ENCODE assay signal across 9 mouse cellular contexts in genomic region chr17:23992789-23993553, GRCm38 (mm10). TPM values are rescaled to one million over a fixed set of nuclear protein-coding genes. Genes with fewer than 3 reads are reported as not detected.
A peak's percentile ranks its signal among the peaks of the same experiment; 100 is the strongest.
DNase-seq lines count a peak whose midpoint lies in the region; ATAC-seq and TF ChIP-seq lines count a peak whose summit lies in the region.
"Had no signal": no experiment of that assay in that cellular context is flagged by ENCODE, and none has a peak within 500 bp of the region (broad histone marks: within the 10 kb centered on the region; RNA-seq: fewer than 3 reads in every experiment).

No protein-coding gene starts in this region.

- H3K9me3 ChIP-seq in lung, postnatal 0 days (ENCODE audit: low read length): no peaks in the 10 kb centered on the region
- no peaks in the 10 kb centered on the region for H3K9me3 ChIP-seq in hindbrain, embryonic 16.5 days (ENCODE audit: control insufficient read depth, low read length)
- H3K9me3 ChIP-seq in limb, embryonic 15.5 days: no peaks in the 10 kb centered on the region
- no peaks in the 10 kb centered on the region for H3K9me3 ChIP-seq in stomach, postnatal 0 days (ENCODE audit: control insufficient read depth, low read length)

- DNase-seq in lung, postnatal 0 days (ENCODE audit: low spot score): no peak
- no peak for DNase-seq in lung, adult 18-20 months
- DNase-seq in stomach, postnatal 0 days (ENCODE audit: low spot score): no peak
- no peak for DNase-seq in right cerebral cortex, postnatal 10 days (ENCODE audit: low spot score in 2 of 2)
- DNase-seq in spleen, postnatal 36 days (ENCODE audit: low spot score in 2 of 2): no peak
- DNase-seq in adrenal gland, adult 2 months: no peak

- H3K36me3 ChIP-seq in lung, postnatal 0 days (ENCODE audit: insufficient read depth, low read length): no peaks in the 10 kb centered on the region
- H3K36me3 ChIP-seq in hindbrain, embryonic 16.5 days (ENCODE audit: control insufficient read depth, insufficient read depth, low read length): no peaks in the 10 kb centered on the region
- no peaks in the 10 kb centered on the region for H3K36me3 ChIP-seq in limb, embryonic 15.5 days
- H3K36me3 ChIP-seq in stomach, postnatal 0 days (ENCODE audit: control insufficient read depth, insufficient read depth, low read length): no peaks in the 10 kb centered on the region

- H3K27ac ChIP-seq in lung, postnatal 0 days (ENCODE audit: low read length): no peak overlapping the region
- H3K27ac ChIP-seq in hindbrain, embryonic 16.5 days (ENCODE audit: low read depth, low read length): 0 out of 2 replicates have a peak overlapping the region, but pooled peaks have one; percentile 23
- no peak overlapping the region; the same call in 1 of the 2 replicates for H3K27ac ChIP-seq in limb, embryonic 15.5 days
- no peak overlapping the region for H3K27ac ChIP-seq in stomach, postnatal 0 days (replicated peaks)

- peak overlapping the region; percentile 25 for H3K4me2 ChIP-seq in lung, postnatal 0 days (replicated peaks; ENCODE audit: low read depth, low read length)
- peak overlapping the region; percentile 65 for H3K4me2 ChIP-seq in hindbrain, embryonic 16.5 days (ENCODE audit: low read length)
- H3K4me2 ChIP-seq in limb, embryonic 15.5 days: peak overlapping the region; percentile 47
- H3K4me2 ChIP-seq in stomach, postnatal 0 days (replicated peaks; ENCODE audit: low read depth): peak overlapping the region; percentile 46; the same call in 1 of the 2 replicates

- ATAC-seq in lung, postnatal 0 days: peak; percentile 11
- peak; percentile 69 for ATAC-seq in hindbrain, embryonic 16.5 days
- no peak for ATAC-seq in limb, embryonic 15.5 days (ENCODE audit: insufficient number of reproducible peaks, low FRiP score, low TSS enrichment, low read depth)
- peak; percentile 30 for ATAC-seq in stomach, postnatal 0 days (ENCODE audit: low FRiP score, low TSS enrichment)

- no peak overlapping the region for H3K9ac ChIP-seq in lung, postnatal 0 days (replicated peaks; ENCODE audit: low read depth)
- H3K9ac ChIP-seq in hindbrain, embryonic 16.5 days (ENCODE audit: low read depth, low read length): peak overlapping the region; percentile 43; the same call in 1 of the 2 replicates
- H3K9ac ChIP-seq in limb, embryonic 15.5 days: no peak overlapping the region
- H3K9ac ChIP-seq in stomach, postnatal 0 days (ENCODE audit: low read length): 0 out of 2 replicates have a peak overlapping the region, but pooled peaks have one; percentile 27

- no peak for TF ChIP-seq EP300 in lung, postnatal 0 days (IDR thresholded peaks at IDR 0.05)
- TF ChIP-seq EP300 in stomach, postnatal 0 days (optimal IDR thresholded peaks at IDR 0.05): no peak

- no peak overlapping the region for H3K4me3 ChIP-seq in lung, postnatal 0 days (ENCODE audit: low read depth, low read length)
- peak overlapping the region; percentile 36 for H3K4me3 ChIP-seq in hindbrain, embryonic 16.5 days (ENCODE audit: low read length)
- H3K4me3 ChIP-seq in limb, embryonic 15.5 days: peak overlapping the region; percentile 27
- H3K4me3 ChIP-seq in stomach, postnatal 0 days (ENCODE audit: low read depth, low read length): peak overlapping the region; percentile 8; the same call in 1 of the 2 replicates

- WGBS in lung, postnatal 0 days: 71% methylated on average over 9 of the region's 9 CpGs
- WGBS in hindbrain, embryonic 16.5 days: 73% methylated on average over 8 of the region's 9 CpGs
- 56% methylated on average over 9 of the region's 9 CpGs for WGBS in limb, embryonic 15.5 days
- WGBS in stomach, postnatal 0 days: 60% methylated on average over 9 of the region's 9 CpGs

- H3K4me1 ChIP-seq in lung, postnatal 0 days (ENCODE audit: insufficient read depth, low read depth, low read length): no peaks in the 10 kb centered on the region; the same call in 1 of the 2 replicates
- peaks cover 7% of the 10 kb centered on the region for H3K4me1 ChIP-seq in hindbrain, embryonic 16.5 days (ENCODE audit: control insufficient read depth, insufficient read depth, low read depth, low read length)
- H3K4me1 ChIP-seq in limb, embryonic 15.5 days: peaks cover 9% of the 10 kb centered on the region
- H3K4me1 ChIP-seq in stomach, postnatal 0 days (replicated peaks; ENCODE audit: control insufficient read depth, insufficient read depth): no peaks in the 10 kb centered on the region

- TF ChIP-seq CTCF in lung, postnatal 0 days (IDR thresholded peaks at IDR 0.05): no peak
- no peak for TF ChIP-seq CTCF in stomach, postnatal 0 days (IDR thresholded peaks at IDR 0.05; ENCODE audit: low read depth)

- 0 out of 2 replicates have a peak, but pooled peaks cover 5% of the 10 kb centered on the region for H3K27me3 ChIP-seq in lung, postnatal 0 days (replicated peaks; ENCODE audit: insufficient read depth, low read length)
- H3K27me3 ChIP-seq in hindbrain, embryonic 16.5 days (replicated peaks; ENCODE audit: control insufficient read depth, insufficient read depth, low read length): no peaks in the 10 kb centered on the region
- no peaks in the 10 kb centered on the region for H3K27me3 ChIP-seq in limb, embryonic 15.5 days
- H3K27me3 ChIP-seq in stomach, postnatal 0 days (ENCODE audit: control insufficient read depth, insufficient read depth, low read length): no peaks in the 10 kb centered on the region

RNA-seq across cellular contexts. Expression of gene Prss22, which starts 4.9 kb away (rescaled TPM):
- 0.57 and 0.77 TPM in 2 replicates for polyA plus RNA-seq in lung, postnatal 0 days (2015; fragmentation: Nextera tagmentation; extraction: Ambion mirVana)
- not detected in 2 replicates for polyA plus RNA-seq in hindbrain, embryonic 16.5 days (2015; fragmentation: Nextera tagmentation; extraction: Ambion mirVana)
- 1.1 and 1.4 TPM in 2 replicates for polyA plus RNA-seq in limb, embryonic 15.5 days (2015; fragmentation: Nextera tagmentation; extraction: Ambion mirVana)
- polyA plus RNA-seq in stomach, postnatal 0 days (2015; fragmentation: Nextera tagmentation; extraction: Ambion mirVana): 3.4 and 4.8 TPM in 2 replicates
- not detected for total RNA-seq in adrenal gland, adult 2 months (2021)
- not detected in 2 replicates for polyA plus RNA-seq in adrenal gland, adult 2 months (2012; rRNA removed)

RNA-seq across cellular contexts. Expression of gene Prss30, which starts 12.6 kb away (rescaled TPM):
- 0.18 and 0.47 TPM in 2 replicates for polyA plus RNA-seq in lung, postnatal 0 days (2015; fragmentation: Nextera tagmentation; extraction: Ambion mirVana)
- polyA plus RNA-seq in hindbrain, embryonic 16.5 days (2015; fragmentation: Nextera tagmentation; extraction: Ambion mirVana): not detected in 2 replicates
- polyA plus RNA-seq in limb, embryonic 15.5 days (2015; fragmentation: Nextera tagmentation; extraction: Ambion mirVana): not detected in 2 replicates
- 0.08 and 0.11 TPM in 2 replicates for polyA plus RNA-seq in stomach, postnatal 0 days (2015; fragmentation: Nextera tagmentation; extraction: Ambion mirVana)
- total RNA-seq in adrenal gland, adult 2 months (2021): under 1 TPM; 0.21 to 0.26 TPM
- 0.63 and 0.74 TPM in 2 replicates for polyA plus RNA-seq in adrenal gland, adult 2 months (2012; rRNA removed)
- total RNA-seq: neutrophil, adult 5-6 weeks had no signal

RNA-seq across cellular contexts. Expression of gene Sbpl, which starts 37.9 kb away (rescaled TPM):
- not detected in 2 replicates for polyA plus RNA-seq in lung, postnatal 0 days (2015; fragmentation: Nextera tagmentation; extraction: Ambion mirVana)
- polyA plus RNA-seq in hindbrain, embryonic 16.5 days (2015; fragmentation: Nextera tagmentation; extraction: Ambion mirVana): not detected in 2 replicates
- not detected in 2 replicates for polyA plus RNA-seq in limb, embryonic 15.5 days (2015; fragmentation: Nextera tagmentation; extraction: Ambion mirVana)
- polyA plus RNA-seq in stomach, postnatal 0 days (2015; fragmentation: Nextera tagmentation; extraction: Ambion mirVana): not detected in 2 replicates
- total RNA-seq in adrenal gland, adult 2 months (2021): not detected
- polyA plus RNA-seq in adrenal gland, adult 2 months (2012; rRNA removed): not detected in 2 replicates
- total RNA-seq: neutrophil, adult 5-6 weeks had no signal

RNA-seq across cellular contexts. Expression of gene Prss27, which starts 45.0 kb away (rescaled TPM):
- 0.18 TPM in 2 replicates for polyA plus RNA-seq in lung, postnatal 0 days (2015; fragmentation: Nextera tagmentation; extraction: Ambion mirVana)
- 0.12 and 0.16 TPM in 2 replicates for polyA plus RNA-seq in hindbrain, embryonic 16.5 days (2015; fragmentation: Nextera tagmentation; extraction: Ambion mirVana)
- polyA plus RNA-seq in limb, embryonic 15.5 days (2015; fragmentation: Nextera tagmentation; extraction: Ambion mirVana): 8.6 and 9.6 TPM in 2 replicates
- polyA plus RNA-seq in stomach, postnatal 0 days (2015; fragmentation: Nextera tagmentation; extraction: Ambion mirVana): 40.8 and 47.1 TPM in 2 replicates
- under 1 TPM; 0.24 to 0.46 TPM for total RNA-seq in adrenal gland, adult 2 months (2021)
- polyA plus RNA-seq in adrenal gland, adult 2 months (2012; rRNA removed): 0.58 and 0.68 TPM in 2 replicates

RNA-seq across cellular contexts. Expression of gene Sbp, which starts 51.5 kb away (rescaled TPM):
- polyA plus RNA-seq in lung, postnatal 0 days (2015; fragmentation: Nextera tagmentation; extraction: Ambion mirVana): not detected in 2 replicates
- polyA plus RNA-seq in hindbrain, embryonic 16.5 days (2015; fragmentation: Nextera tagmentation; extraction: Ambion mirVana): not detected in 2 replicates
- not detected in 2 replicates for polyA plus RNA-seq in limb, embryonic 15.5 days (2015; fragmentation: Nextera tagmentation; extraction: Ambion mirVana)
- polyA plus RNA-seq in stomach, postnatal 0 days (2015; fragmentation: Nextera tagmentation; extraction: Ambion mirVana): not detected in 2 replicates
- not detected for total RNA-seq in adrenal gland, adult 2 months (2021)
- polyA plus RNA-seq in adrenal gland, adult 2 months (2012; rRNA removed): not detected in 2 replicates
- total RNA-seq: neutrophil, adult 5-6 weeks had no signal

Comparison
In these comparisons a context has a peak if more than half of its experiments do, and no peak if none do; other contexts are left out.
1. H3K9ac ChIP-seq: peak in hindbrain, embryonic 16.5 days (single experiment) and stomach, postnatal 0 days (single experiment); none in lung, postnatal 0 days (single experiment) and limb, embryonic 15.5 days (single experiment).
2. Peak in every context shown above with its lines, with median percentiles within 50 percentile points of each other: H3K4me2 ChIP-seq.